Mouse (Mus musculus): ENCODE measurements at regions not wholly inside any gene's neighbourhood (a gene's known extent, or its start where the extent isn't known, plus 50 kb on each side); places are given as distances from the start of the nearest gene placed in this dataset.
"Not testable (repeated sequence)": the region's sequence is repeated elsewhere in the genome, so short reads cannot be mapped to it uniquely, and the experiment has no call there.

DNA sequence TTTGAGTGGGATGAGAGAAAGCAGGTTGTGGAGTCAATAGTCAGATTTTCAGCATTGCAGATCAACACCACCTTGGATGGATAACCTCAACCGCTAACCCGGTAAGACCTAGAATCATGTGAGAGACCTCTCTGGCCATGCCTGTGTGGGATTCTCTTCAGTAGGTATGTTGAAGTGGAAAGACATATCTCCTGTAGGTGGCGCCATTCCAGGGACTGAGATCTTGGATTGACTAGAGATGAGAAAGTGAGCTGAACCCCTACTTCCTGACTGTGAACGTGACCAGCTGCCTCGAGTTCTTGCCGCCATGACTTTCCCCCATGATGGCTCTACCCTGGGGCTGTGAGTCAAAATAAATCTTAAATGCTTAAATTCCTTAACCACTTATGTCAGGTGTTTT lies 102.7 kb downstream of the Eva1a start:
- DNase-seq (ENCODE audit: low spot score): no peak

GRCm38 (mm10) chr6:82150051-82150450 lies 109.2 kb downstream of the Eva1a start:
- no peak for DNase-seq (ENCODE audit: low spot score)

- no peak for DNase-seq (ENCODE audit: low spot score)
These were observed 129.7 kb downstream of the Eva1a start for GRCm38 (mm10) chr6:82170349-82171080.

- no peak for DNase-seq (ENCODE audit: low spot score)
These were observed 134.1 kb downstream of the Eva1a start for GRCm38 (mm10) chr6:82174943-82175342.

DNA sequence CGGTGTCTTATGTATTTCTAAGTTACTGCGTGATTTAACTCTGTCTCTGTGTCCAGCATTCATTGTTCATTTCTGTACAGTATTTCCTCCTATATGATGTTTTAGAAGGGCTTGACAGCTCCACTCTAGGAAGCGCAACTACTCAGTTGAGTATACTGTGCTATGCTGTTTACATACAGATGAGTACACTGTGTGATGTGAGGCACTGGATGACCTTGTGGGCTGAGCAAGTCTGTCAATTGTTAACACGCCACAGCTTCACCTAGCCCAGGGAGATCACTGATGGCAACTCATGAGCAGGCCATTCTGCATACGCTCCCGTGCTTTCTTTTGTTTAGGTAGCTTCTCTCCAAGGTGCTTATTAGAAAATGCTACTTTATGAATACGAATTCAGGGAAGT lies 159.3 kb downstream of the Eva1a start:
- DNase-seq (ENCODE audit: low spot score): no peak

- DNase-seq (ENCODE audit: low spot score): peak; percentile 3
These were observed 164.2 kb downstream of the Eva1a start for GRCm38 (mm10) chr6:82204821-82205566.

DNA sequence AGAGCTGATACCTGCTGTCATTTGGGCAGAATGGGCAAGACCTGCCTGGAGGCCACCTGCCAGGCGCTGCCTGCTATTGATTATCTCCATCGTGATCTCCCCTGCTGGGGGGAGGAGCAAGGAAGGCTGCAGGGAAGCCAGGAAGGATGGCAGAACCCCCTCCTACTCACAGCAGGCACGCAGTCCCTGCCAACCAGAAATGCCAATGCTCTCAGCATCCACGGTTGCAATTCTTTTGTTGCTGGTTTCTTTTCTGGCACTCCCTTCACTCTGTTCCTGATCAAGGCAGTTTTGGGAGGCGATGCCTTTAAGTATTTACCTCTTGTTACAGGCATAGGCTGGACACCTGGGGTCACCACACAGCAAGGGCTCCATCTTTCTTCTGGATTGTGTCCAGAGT lies 164.3 kb upstream of the Tacr1 start:
- no peak for DNase-seq (ENCODE audit: low spot score)

GRCm38 (mm10) chr6:82240584-82241245 lies 161.4 kb upstream of the Tacr1 start:
- DNase-seq (ENCODE audit: low spot score): no peak

GRCm38 (mm10) chr6:82247652-82248051 lies 154.5 kb upstream of the Tacr1 start:
- not testable (repeated sequence) for DNase-seq (ENCODE audit: low spot score)

DNA sequence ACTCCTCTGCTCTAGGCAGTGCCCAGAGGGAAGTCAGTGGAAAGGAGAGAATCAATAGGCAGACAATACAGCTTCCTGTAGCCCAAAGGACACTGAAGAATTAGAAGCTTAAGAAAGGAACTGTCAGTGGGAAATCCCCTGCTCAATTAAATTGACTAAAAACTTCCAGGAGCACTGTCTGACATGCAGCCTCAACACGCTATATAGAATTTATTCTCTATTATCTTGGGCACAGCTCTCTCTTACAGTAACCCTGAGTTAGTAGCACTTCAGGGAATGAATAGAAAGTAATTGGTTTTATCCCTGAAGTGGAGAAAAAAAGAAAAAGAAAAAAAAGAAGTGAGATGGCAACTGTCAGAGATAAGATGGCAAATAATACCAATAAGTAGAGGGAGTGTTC lies 117.6 kb upstream of the Tacr1 start:
- no peak for DNase-seq (ENCODE audit: low spot score)

GRCm38 (mm10) chr6:82285233-82285632 lies 116.9 kb upstream of the Tacr1 start:
- no peak for DNase-seq (ENCODE audit: low spot score)

- no peak for DNase-seq (ENCODE audit: low spot score)
These were observed 108.6 kb upstream of the Tacr1 start for GRCm38 (mm10) chr6:82293507-82293906.

- DNase-seq (ENCODE audit: low spot score): no peak
These were observed 105.3 kb upstream of the Tacr1 start for GRCm38 (mm10) chr6:82296673-82297328.

GRCm38 (mm10) chr6:82302241-82302640 lies 99.9 kb upstream of the Tacr1 start:
- DNase-seq (ENCODE audit: low spot score): not testable (repeated sequence)

DNA sequence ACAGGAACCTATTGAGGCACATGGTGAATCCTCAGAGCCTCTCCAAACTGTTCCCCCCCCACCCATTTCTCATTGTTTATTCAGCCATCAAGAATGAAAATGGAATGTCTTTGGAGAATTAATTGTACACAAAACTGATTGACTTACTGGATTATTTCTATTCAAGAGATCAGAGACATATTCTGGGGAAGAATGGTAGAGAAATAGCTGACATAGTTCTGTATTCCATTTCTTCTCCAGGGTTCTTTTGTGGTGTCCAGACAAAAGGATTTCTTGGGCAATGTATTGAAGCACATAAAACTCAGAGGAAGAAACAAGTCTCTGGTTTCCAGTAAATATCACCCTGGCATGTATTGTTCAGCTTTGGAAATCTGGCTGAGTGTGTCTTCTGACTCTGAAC lies 88.4 kb upstream of the Tacr1 start:
- no peak for DNase-seq (ENCODE audit: low spot score)
